Mouse (Mus musculus) embryonic facial prominence, embryonic 14.5 days (tissue): Measurements from ENCODE around the gene Psd4. TPM values are rescaled to one million over a fixed set of nuclear protein-coding genes. Genes with fewer than 3 reads are reported as not detected.

Source experiments
- ATAC-seq: fragments of 200-750 bp; cut with Nextera tagmentation; 2 replicates; pipeline ENCODE4 v1.8.0; 2017; ENCODE audit warnings: low read depth, moderate number of reproducible peaks, moderate TSS enrichment
- DNase-seq: peaks from one replicate; pipeline ENCODE4 v3.0.0-alpha.2; 2015; ENCODE audit warnings: low spot score
- H3K27ac ChIP-seq: fragments of 300-500 bp; sonication (generic); replicated peaks from 2 replicates; pipeline ENCODE4 v1.5.1; 2014; ENCODE audit warnings: low read depth, mild to moderate bottlenecking, low read length, moderate library complexity
- H3K27me3 ChIP-seq: fragments of 300-500 bp; sonication (generic); replicated peaks from 2 replicates; pipeline ENCODE4 v1.6.1; 2014; ENCODE audit warnings: low read length; ENCODE audit not compliant: control insufficient read depth, insufficient read depth
- H3K36me3 ChIP-seq: fragments of 300-500 bp; sonication (generic); 2 replicates; pipeline ENCODE4 v1.6.1; 2014; ENCODE audit warnings: low read length, mixed read lengths; ENCODE audit not compliant: control insufficient read depth, insufficient read depth
- H3K4me1 ChIP-seq: fragments of 300-500 bp; sonication (generic); 2 replicates; pipeline ENCODE4 v1.6.1; 2014; ENCODE audit warnings: antibody characterized with exemption, low read length; ENCODE audit not compliant: control insufficient read depth, insufficient read depth
- H3K4me2 ChIP-seq: fragments of 300-500 bp; sonication (generic); 2 replicates; pipeline ENCODE4 v1.6.1; 2014; ENCODE audit warnings: low read depth, mild to moderate bottlenecking, low read length, moderate library complexity, mixed read lengths
- H3K4me3 ChIP-seq: fragments of 300-500 bp; sonication (generic); 2 replicates; pipeline ENCODE4 v1.5.1; 2014; ENCODE audit warnings: low read depth, mild to moderate bottlenecking, low read length
- H3K9ac ChIP-seq: fragments of 300-500 bp; sonication (generic); 2 replicates; pipeline ENCODE4 v1.6.1; 2014; ENCODE audit warnings: low read depth, mild to moderate bottlenecking, low read length, moderate library complexity, mixed read lengths
- H3K9me3 ChIP-seq: fragments of 300-500 bp; sonication (generic); 2 replicates; pipeline ENCODE4 v1.6.1; 2016; ENCODE audit warnings: low read length; ENCODE audit not compliant: control insufficient read depth
- WGBS: fragments of 180-500 bp; shearing (Covaris S2); extraction: QIAGEN DNeasy Blood & Tissue Kit; methylation state at CpG from one replicate; pipeline ENCODE4 v1.1.7; 2014; 5-methylcytosine and 5-hydroxymethylcytosine counted together
- polyA plus RNA-seq: library from polyadenylated mRNA; unstranded; fragments of >200 nt; fragmentation: Nextera tagmentation; extraction: Ambion mirVana; gene quantifications from 2 replicates; pipeline ENCODE4 v1.2.1, GENCODE M21; 2014

The Psd4 gene
- polyA plus RNA-seq, 1 experiment from 2014 or later, result 2.4 TPM

- no peak overlapping the region for H3K4me3 ChIP-seq
- ATAC-seq, result no peak
- 32% methylated on average over 6 of the region's 6 CpGs for WGBS
- DNase-seq, result no peak
- no peaks in the 10 kb centered on the region for H3K4me1 ChIP-seq
- H3K27me3 ChIP-seq, result no peaks in the 10 kb centered on the region
- H3K27ac ChIP-seq, result no peak overlapping the region
- H3K9ac ChIP-seq, result no peak overlapping the region
- H3K36me3 ChIP-seq, result no peaks in the 10 kb centered on the region
- no peaks in the 10 kb centered on the region for H3K9me3 ChIP-seq
- no peak overlapping the region for H3K4me2 ChIP-seq
These were observed 87.9 kb downstream of the Psd4 start for GRCm38 (mm10) chr2:24455057-24455855.

GRCm38 (mm10) chr2:24456841-24457240, 89.5 kb downstream of the Psd4 start:
- Histone ChIP-seq H3K36me3 (no peaks in the 10 kb centered on the region), H3K27me3 (no peaks in the 10 kb centered on the region), H3K4me1 (no peaks in the 10 kb centered on the region), H3K9me3 (no peaks in the 10 kb centered on the region), H3K4me2 (no peak overlapping the region), H3K9ac (no peak overlapping the region), H3K27ac (no peak overlapping the region), H3K4me3 (no peak overlapping the region)
- DNase-seq, result no peak
- WGBS, result 77% methylated on average over 4 of the region's 4 CpGs
- ATAC-seq, result no peak

GRCm38 (mm10) chr2:24460112-24460807, 92.9 kb downstream of the Psd4 start:
- Histone ChIP-seq H3K27ac (no peak overlapping the region), H3K4me3 (no peak overlapping the region), H3K36me3 (no peaks in the 10 kb centered on the region), H3K9me3 (no peaks in the 10 kb centered on the region), H3K27me3 (no peaks in the 10 kb centered on the region), H3K9ac (no peak overlapping the region), H3K4me2 (no peak overlapping the region), H3K4me1 (no peaks in the 10 kb centered on the region)
- DNase-seq, result no peak
- no peak for ATAC-seq
- WGBS, result 33% methylated on average over 9 of the region's 9 CpGs

GRCm38 (mm10) chr2:24460808-24461127, 93.4 kb downstream of the Psd4 start:
- H3K27ac ChIP-seq, result no peak overlapping the region
- H3K27me3 ChIP-seq, result no peaks in the 10 kb centered on the region
- H3K4me1 ChIP-seq, result no peaks in the 10 kb centered on the region
- H3K36me3 ChIP-seq, result no peaks in the 10 kb centered on the region
- no peaks in the 10 kb centered on the region for H3K9me3 ChIP-seq
- no peak overlapping the region for H3K4me3 ChIP-seq
- DNase-seq (peak; percentile 18), ATAC-seq (peak; percentile 22; the same call in 1 of the 2 replicates)
- no peak overlapping the region for H3K9ac ChIP-seq
- WGBS, result 11% methylated on average over 1 of the region's 2 CpGs
- H3K4me2 ChIP-seq, result no peak overlapping the region

Other genes starting within 250 kb of the Psd4 start
- not detected in 2 replicates for gene Il1f8, start 214.4 kb upstream of the Psd4 start, polyA plus RNA-seq
- 0.63 TPM in 1 of 2 replicates, not detected in the other for gene Il1f9, start 181.1 kb upstream of the Psd4 start, polyA plus RNA-seq
- gene Il1f6, start 152.2 kb upstream of the Psd4 start, polyA plus RNA-seq, result 0.38 TPM in 1 of 2 replicates, not detected in the other
- 2.4 and 3.5 TPM in 2 replicates for gene Il1f5, start 90.6 kb upstream of the Psd4 start, polyA plus RNA-seq
- not detected in 2 replicates for gene Il1f10, start 76.4 kb upstream of the Psd4 start, polyA plus RNA-seq
- gene Il1rn, start 30.7 kb upstream of the Psd4 start, polyA plus RNA-seq, result 1.9 and 2.3 TPM in 2 replicates
- 0.77 and 0.97 TPM in 2 replicates for gene Pax8, start 108.0 kb downstream of the Psd4 start, polyA plus RNA-seq